Mouse (Mus musculus) erythroblast, embryonic 14.5 days (primary cell): Measurements from ENCODE around the gene Gzmm. TPM values are rescaled to one million over a fixed set of nuclear protein-coding genes. Genes with fewer than 3 reads are reported as not detected.

Experiments
- H3K27me3 ChIP-seq: 2 replicates; pipeline ENCODE4 v1.6.1; 2012; ENCODE audit warnings: inconsistent platforms; ENCODE audit not compliant: control insufficient read depth
- H3K36me3 ChIP-seq: 2 replicates; pipeline ENCODE4 v1.6.1; 2012; ENCODE audit warnings: mild to moderate bottlenecking, inconsistent platforms; ENCODE audit not compliant: control insufficient read depth
- H3K4me1 ChIP-seq: 2 replicates; pipeline ENCODE4 v1.6.1; 2012; ENCODE audit warnings: inconsistent platforms; ENCODE audit not compliant: control insufficient read depth
- H3K4me3 ChIP-seq: replicated peaks from 2 replicates; pipeline ENCODE3; 2012; ENCODE audit warnings: moderate library complexity, mild to moderate bottlenecking, inconsistent platforms
- H3K9me3 ChIP-seq: 2 replicates; pipeline ENCODE4 v1.6.1; 2012; ENCODE audit warnings: low read length, inconsistent platforms, mixed read lengths; ENCODE audit not compliant: control insufficient read depth
- GATA1 ChIP-seq: IDR thresholded peaks from 2 replicates; pipeline ENCODE4 v1.6.1; 2012; ENCODE audit warnings: low read length, inconsistent platforms, mixed read lengths
- TAL1 ChIP-seq: IDR thresholded peaks from 3 replicates; pipeline ENCODE4 v1.6.1; 2012; ENCODE audit warnings: low read length, inconsistent platforms, mixed read lengths
- polyA plus RNA-seq: library from polyadenylated mRNA; stranded (reverse); fragments of >175 nt; gene quantifications from 2 replicates; pipeline ENCODE4 v1.2.3, GENCODE M21; 2012

The Gzmm gene
- polyA plus RNA-seq, 1 experiment = 0.08 TPM

DNA sequence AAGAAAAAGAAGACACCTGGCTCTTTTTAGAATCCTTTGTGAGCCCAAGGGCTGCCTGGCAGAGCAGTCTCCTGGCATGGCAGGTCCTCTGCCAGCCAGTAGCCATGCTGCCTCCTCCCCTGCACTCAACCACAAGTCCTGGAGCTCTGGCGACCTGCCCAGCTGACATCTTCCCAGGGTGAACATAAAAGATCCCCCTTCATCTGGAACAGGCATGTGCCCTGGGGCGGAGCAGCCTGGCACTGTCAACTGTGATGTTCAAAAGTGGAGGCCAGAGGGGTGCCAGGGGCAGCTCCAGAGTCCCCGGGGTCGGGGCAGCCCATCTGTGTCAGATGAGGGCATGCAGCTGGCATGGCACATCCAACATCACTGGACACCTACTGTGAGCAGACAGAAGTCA lies 26.2 kb downstream of the Gzmm start:
- H3K27me3 ChIP-seq = peaks cover 64% of the 10 kb centered on the region
- no peak for TF ChIP-seq GATA1
- TF ChIP-seq TAL1 = no peak
- H3K4me1 ChIP-seq = peaks cover 58% of the 10 kb centered on the region
- H3K4me3 ChIP-seq = no peak overlapping the region
- H3K36me3 ChIP-seq = peaks cover 37% of the 10 kb centered on the region
- H3K9me3 ChIP-seq = peaks cover 7% of the 10 kb centered on the region; the same call in 1 of the 2 replicates

DNA sequence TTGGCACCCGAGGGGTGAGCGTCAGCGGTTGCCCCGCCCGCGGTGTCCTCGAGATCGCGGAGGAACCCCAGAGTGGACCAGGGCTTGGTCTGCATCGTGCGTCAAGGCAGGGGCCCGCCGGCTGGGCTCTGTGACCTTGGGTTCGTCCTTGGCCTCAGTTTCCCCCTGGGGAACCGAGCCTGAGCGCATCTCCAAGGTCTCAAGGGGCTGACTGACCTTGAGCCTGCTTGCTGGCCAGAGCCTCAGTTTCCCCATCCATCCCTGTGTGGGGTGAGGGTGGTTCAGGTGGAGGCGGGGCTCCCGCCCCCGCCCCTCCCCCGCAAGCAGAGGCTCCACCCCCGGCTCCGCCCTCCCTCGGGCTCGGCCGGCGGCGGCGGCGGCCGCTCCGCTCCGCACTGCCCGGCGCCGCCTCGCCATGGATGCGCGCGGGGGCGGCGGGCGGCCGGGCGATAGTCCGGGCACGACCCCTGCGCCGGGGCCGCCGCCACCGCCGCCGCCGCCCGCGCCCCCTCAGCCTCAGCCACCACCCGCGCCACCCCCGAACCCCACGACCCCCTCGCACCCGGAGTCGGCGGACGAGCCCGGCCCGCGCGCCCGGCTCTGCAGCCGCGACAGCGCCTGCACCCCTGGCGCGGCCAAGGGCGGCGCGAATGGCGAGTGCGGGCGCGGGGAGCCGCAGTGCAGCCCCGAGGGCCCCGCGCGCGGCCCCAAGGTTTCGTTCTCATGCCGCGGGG lies 27.6 kb downstream of the Gzmm start, which contains the start of gene Hcn2:
Gene Hcn2 (plus strand): TSS at position 381 of the 734 bp plus-strand sequence.
- Histone ChIP-seq H3K4me1 (peaks cover 43% of the 10 kb centered on the region), H3K9me3 (peaks cover 7% of the 10 kb centered on the region; the same call in 1 of the 2 replicates), H3K4me3 (peak within 1 kb of the TSS; percentile 58), H3K36me3 (peaks cover 23% of the 10 kb centered on the region), H3K27me3 (peaks cover 75% of the 10 kb centered on the region)
- TF ChIP-seq TAL1 = no peak
- no peak for TF ChIP-seq GATA1

DNA sequence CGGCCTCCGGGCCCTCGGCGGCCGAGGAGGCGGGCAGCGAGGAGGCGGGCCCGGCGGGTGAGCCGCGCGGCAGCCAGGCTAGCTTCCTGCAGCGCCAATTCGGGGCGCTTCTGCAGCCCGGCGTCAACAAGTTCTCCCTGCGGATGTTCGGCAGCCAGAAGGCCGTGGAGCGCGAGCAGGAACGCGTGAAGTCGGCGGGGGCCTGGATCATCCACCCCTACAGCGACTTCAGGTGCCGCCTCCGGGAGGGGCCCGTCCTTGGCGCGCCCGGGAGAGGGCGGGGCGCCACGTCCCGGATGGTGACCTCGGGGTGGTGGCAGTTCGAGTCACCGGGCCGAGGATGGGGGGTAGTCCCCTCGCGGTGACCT lies 28.2 kb downstream of the Gzmm start:
- Histone ChIP-seq H3K4me1 (peaks cover 38% of the 10 kb centered on the region), H3K27me3 (peaks cover 75% of the 10 kb centered on the region), H3K9me3 (peaks cover 7% of the 10 kb centered on the region; the same call in 1 of the 2 replicates), H3K4me3 (peak overlapping the region; percentile 58), H3K36me3 (peaks cover 17% of the 10 kb centered on the region)
- TF ChIP-seq TAL1 (no peak), GATA1 (no peak)

- peaks cover 10% of the 10 kb centered on the region for H3K36me3 ChIP-seq
- H3K4me3 ChIP-seq = no peak overlapping the region
- H3K9me3 ChIP-seq = peaks cover 7% of the 10 kb centered on the region; the same call in 1 of the 2 replicates
- peaks cover 75% of the 10 kb centered on the region for H3K27me3 ChIP-seq
- no peak for TF ChIP-seq GATA1
- H3K4me1 ChIP-seq = peaks cover 31% of the 10 kb centered on the region
Measured at GRCm38 (mm10) chr10:79717640-79718357, 29.0 kb downstream of the Gzmm start.

DNA sequence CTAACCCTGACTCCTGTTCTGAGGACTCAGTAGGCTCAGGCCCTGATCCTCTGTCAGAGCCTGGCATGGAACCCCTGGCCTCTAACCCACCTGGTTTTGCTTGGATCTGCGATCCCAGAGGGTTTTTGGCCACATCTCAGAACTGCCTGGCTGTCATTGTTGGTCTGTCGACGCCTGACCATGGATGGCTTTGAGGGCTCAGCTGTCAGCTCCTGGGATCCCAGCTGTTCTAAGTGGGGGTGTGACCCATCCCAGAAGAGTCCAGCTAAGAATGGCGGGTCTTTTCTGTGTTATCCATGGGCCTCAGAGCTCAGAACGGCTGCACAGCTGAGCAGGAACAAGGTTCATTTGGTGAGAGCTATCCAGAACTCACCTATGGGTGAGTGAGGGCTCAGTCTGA lies 32.3 kb downstream of the Gzmm start:
- Histone ChIP-seq H3K9me3 (peaks cover 6% of the 10 kb centered on the region; the same call in 1 of the 2 replicates), H3K36me3 (no peaks in the 10 kb centered on the region), H3K4me3 (no peak overlapping the region), H3K4me1 (peaks cover 19% of the 10 kb centered on the region), H3K27me3 (peaks cover 52% of the 10 kb centered on the region)
- no peak for TF ChIP-seq GATA1
- TF ChIP-seq TAL1 = no peak

DNA sequence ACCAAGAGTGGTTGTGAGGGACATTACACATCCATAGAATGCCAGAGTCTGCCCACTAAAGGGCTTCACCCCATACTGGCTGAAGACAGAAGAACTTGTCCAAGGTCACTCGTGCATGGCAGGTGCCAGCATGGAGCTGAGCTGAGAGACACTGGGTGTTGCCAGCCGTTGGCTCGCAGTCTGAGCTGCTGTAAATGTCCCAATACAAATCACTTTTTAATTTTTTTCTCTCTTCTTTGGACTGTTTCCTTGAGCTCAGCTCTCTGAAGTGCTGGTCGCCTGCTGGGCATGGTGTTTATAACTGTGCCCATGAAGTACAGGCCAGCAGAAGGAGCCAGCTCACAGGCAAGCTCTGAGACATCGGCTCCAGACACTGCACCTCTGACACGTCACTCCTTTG lies 34.2 kb downstream of the Gzmm start:
- TF ChIP-seq TAL1 (no peak), GATA1 (no peak)
- Histone ChIP-seq H3K9me3 (peaks cover 4% of the 10 kb centered on the region), H3K27me3 (peaks cover 36% of the 10 kb centered on the region), H3K4me3 (no peak overlapping the region), H3K36me3 (no peaks in the 10 kb centered on the region), H3K4me1 (peaks cover 4% of the 10 kb centered on the region)

DNA sequence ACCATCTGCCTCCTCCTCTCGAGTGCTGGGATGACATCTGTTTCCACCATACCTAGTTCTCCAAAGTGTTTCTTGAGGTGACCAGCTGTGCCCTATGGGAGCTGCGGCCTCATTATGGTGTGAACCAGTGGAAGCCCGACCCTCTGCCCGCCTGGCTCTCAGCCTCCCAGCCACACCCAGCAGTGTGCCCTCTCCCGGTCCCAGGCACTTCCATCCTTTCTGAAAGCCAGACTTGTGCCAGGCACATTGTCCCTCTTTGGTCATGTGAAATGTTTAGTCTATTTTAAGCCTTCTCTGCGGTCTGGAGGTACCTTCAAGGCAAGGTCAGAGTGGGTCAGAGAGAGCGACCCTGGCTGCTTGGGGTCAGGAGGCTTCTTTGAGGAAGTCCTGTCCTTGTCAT lies 34.9 kb downstream of the Gzmm start:
- Histone ChIP-seq H3K4me3 (no peak overlapping the region), H3K9me3 (peaks cover 4% of the 10 kb centered on the region), H3K4me1 (peaks cover 4% of the 10 kb centered on the region), H3K36me3 (no peaks in the 10 kb centered on the region), H3K27me3 (peaks cover 35% of the 10 kb centered on the region)
- TF ChIP-seq GATA1 (no peak), TAL1 (no peak)

DNA sequence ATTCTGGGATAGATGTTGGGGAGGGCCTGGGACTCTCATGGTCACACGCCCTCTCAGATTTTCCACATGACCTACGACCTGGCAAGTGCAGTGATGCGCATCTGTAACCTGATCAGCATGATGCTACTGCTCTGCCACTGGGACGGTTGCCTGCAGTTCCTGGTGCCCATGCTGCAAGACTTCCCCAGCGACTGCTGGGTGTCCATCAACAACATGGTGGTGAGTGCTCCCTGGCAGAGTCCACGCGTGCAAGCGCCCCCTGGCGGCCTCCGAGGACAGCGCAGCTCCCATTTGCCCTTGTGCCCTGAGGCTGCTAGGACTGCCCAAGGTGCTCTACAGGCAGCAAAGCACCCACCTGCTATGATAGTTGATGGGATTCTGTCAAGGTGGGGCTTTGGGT lies 37.3 kb downstream of the Gzmm start:
- Histone ChIP-seq H3K9me3 (peaks cover 4% of the 10 kb centered on the region), H3K4me3 (no peak overlapping the region), H3K4me1 (peaks cover 4% of the 10 kb centered on the region), H3K27me3 (peaks cover 15% of the 10 kb centered on the region), H3K36me3 (no peaks in the 10 kb centered on the region)
- no peak for TF ChIP-seq GATA1
- no peak for TF ChIP-seq TAL1

DNA sequence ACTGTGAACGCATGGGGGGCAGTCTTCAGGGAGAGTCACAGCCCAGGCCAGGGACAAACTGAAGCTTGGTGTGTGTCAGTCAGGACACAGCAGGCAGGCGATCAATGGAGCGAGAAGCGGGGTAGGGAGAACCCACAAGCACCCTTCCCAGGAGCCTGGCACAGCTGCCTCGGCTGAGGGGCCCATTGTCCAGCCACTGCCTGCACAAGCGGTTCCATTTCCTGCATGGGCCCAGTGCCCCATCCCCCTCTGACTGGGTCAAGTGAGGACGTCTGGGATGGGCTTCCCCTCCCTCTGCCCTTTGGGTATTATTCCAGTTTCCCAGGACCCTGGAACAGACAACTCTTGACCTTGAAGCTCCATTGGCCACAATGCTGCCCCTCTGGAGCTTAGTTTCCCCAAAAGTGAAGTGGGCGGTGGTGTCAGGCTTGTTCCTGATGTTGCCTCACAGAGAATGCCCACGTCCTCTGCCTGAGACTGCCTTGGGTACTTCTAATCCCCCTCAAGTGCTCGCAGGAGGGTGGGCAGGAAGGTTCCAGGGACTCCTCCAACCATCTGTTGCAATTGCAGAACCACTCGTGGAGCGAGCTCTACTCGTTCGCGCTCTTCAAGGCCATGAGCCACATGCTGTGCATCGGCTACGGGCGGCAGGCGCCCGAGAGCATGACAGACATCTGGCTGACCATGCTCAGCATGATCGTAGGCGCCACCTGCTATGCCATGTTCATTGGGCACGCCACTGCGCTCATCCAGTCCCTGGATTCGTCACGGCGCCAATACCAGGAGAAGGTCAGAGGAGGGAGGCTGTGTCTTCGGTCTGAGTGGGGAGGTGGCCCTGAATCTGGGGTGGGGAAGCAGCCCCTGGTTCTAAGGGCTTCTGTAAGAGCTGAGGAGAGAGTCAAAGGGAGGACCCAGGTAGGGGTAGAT lies 39.8 kb downstream of the Gzmm start:
- Histone ChIP-seq H3K27me3 (peaks cover 13% of the 10 kb centered on the region), H3K4me1 (peaks cover 4% of the 10 kb centered on the region), H3K36me3 (no peaks in the 10 kb centered on the region), H3K4me3 (no peak overlapping the region), H3K9me3 (peaks cover 4% of the 10 kb centered on the region)
- TF ChIP-seq GATA1 (no peak), TAL1 (no peak)
